Mouse (Mus musculus) intestine, embryonic 16.5 days (tissue): ENCODE data around the gene Nbea. TPM values are rescaled to one million over a fixed set of nuclear protein-coding genes. Genes with fewer than 3 reads are reported as not detected.

Experiments
- ATAC-seq: fragments of 200-750 bp; cut with Nextera tagmentation; 2 replicates; pipeline ENCODE4 v1.8.0; 2017; ENCODE audit warnings: moderate TSS enrichment, moderate library complexity
- H3K27ac ChIP-seq: fragments of 300-500 bp; sonication (generic); 2 replicates; pipeline ENCODE4 v1.5.1; 2014; ENCODE audit warnings: mild to moderate bottlenecking, low read length
- H3K27me3 ChIP-seq: fragments of 300-500 bp; sonication (generic); replicated peaks from 2 replicates; pipeline ENCODE4 v1.6.1; 2014; ENCODE audit warnings: low read length, control low read depth, mixed read lengths; ENCODE audit not compliant: control insufficient read depth, insufficient read depth
- H3K36me3 ChIP-seq: fragments of 300-500 bp; sonication (generic); 2 replicates; pipeline ENCODE4 v1.6.1; 2014; ENCODE audit warnings: low read length, control low read depth; ENCODE audit not compliant: control insufficient read depth, insufficient read depth
- H3K4me1 ChIP-seq: fragments of 300-500 bp; sonication (generic); 2 replicates; pipeline ENCODE4 v1.6.1; 2014; ENCODE audit warnings: low read length, control low read depth, mixed read lengths; ENCODE audit not compliant: control insufficient read depth, insufficient read depth
- H3K4me2 ChIP-seq: fragments of 300-500 bp; sonication (generic); 2 replicates; pipeline ENCODE4 v1.6.1; 2014; ENCODE audit warnings: low read depth, low read length, control low read depth
- H3K4me3 ChIP-seq: fragments of 300-500 bp; sonication (generic); 2 replicates; pipeline ENCODE4 v1.5.1; 2014; ENCODE audit warnings: mild to moderate bottlenecking, low read length
- H3K9ac ChIP-seq: fragments of 300-500 bp; sonication (generic); 2 replicates; pipeline ENCODE4 v1.6.1; 2014; ENCODE audit warnings: low read depth, low read length
- H3K9me3 ChIP-seq: fragments of 300-500 bp; sonication (generic); 2 replicates; pipeline ENCODE4 v1.6.1; 2016; ENCODE audit warnings: low read length, control low read depth; ENCODE audit not compliant: control insufficient read depth
- WGBS: fragments of 180-500 bp; shearing (Covaris S2); extraction: QIAGEN DNeasy Blood & Tissue Kit; methylation state at CpG from one replicate; pipeline ENCODE4 v1.1.7; 2014; 5-methylcytosine and 5-hydroxymethylcytosine counted together
- polyA plus RNA-seq: library from polyadenylated mRNA; unstranded; fragments of >200 nt; fragmentation: Nextera tagmentation; extraction: Ambion mirVana; gene quantifications from 2 replicates; pipeline ENCODE4 v1.2.1, GENCODE M21; 2015

Nbea gene
- polyA plus RNA-seq, 1 experiment from 2014 or later, result 5.6 TPM

GRCm38 (mm10) chr3:55677691-55678090 lies 505.8 kb downstream of the Nbea start:
- WGBS, result 65% methylated on average over 2 of the region's 2 CpGs

GRCm38 (mm10) chr3:55674185-55674584 lies 509.3 kb downstream of the Nbea start:
- Histone ChIP-seq H3K27ac (no peak overlapping the region), H3K36me3 (no peaks in the 10 kb centered on the region), H3K4me1 (no peaks in the 10 kb centered on the region), H3K4me2 (no peak overlapping the region), H3K4me3 (no peak overlapping the region), H3K27me3 (no peaks in the 10 kb centered on the region), H3K9me3 (no peaks in the 10 kb centered on the region), H3K9ac (no peak overlapping the region)
- WGBS, result 81% methylated on average over 7 of the region's 7 CpGs
- ATAC-seq, result no peak

More at GRCm38 (mm10) chr3:55677691-55678090, 505.8 kb downstream of the Nbea start:
- Histone ChIP-seq H3K4me2 (no peak overlapping the region), H3K36me3 (no peaks in the 10 kb centered on the region), H3K27me3 (no peaks in the 10 kb centered on the region), H3K4me3 (no peak overlapping the region), H3K27ac (no peak overlapping the region), H3K4me1 (no peaks in the 10 kb centered on the region), H3K9ac (no peak overlapping the region), H3K9me3 (no peaks in the 10 kb centered on the region)
- no peak for ATAC-seq

- H3K9ac ChIP-seq, result no peak overlapping the region
- H3K4me1 ChIP-seq, result no peaks in the 10 kb centered on the region
- H3K27me3 ChIP-seq, result no peaks in the 10 kb centered on the region
- no peak overlapping the region for H3K27ac ChIP-seq
- H3K4me2 ChIP-seq, result no peak overlapping the region
- 74% methylated on average over 6 of the region's 6 CpGs for WGBS
- no peaks in the 10 kb centered on the region for H3K36me3 ChIP-seq
- H3K9me3 ChIP-seq, result no peaks in the 10 kb centered on the region
- no peak overlapping the region for H3K4me3 ChIP-seq
- ATAC-seq, result no peak
These were observed 516.5 kb downstream of the Nbea start for GRCm38 (mm10) chr3:55667048-55667447.

GRCm38 (mm10) chr3:55665928-55666327 lies 517.6 kb downstream of the Nbea start:
- no peak overlapping the region for H3K9ac ChIP-seq
- H3K36me3 ChIP-seq, result no peaks in the 10 kb centered on the region
- H3K4me2 ChIP-seq, result no peak overlapping the region
- no peaks in the 10 kb centered on the region for H3K9me3 ChIP-seq
- ATAC-seq, result no peak
- 54% methylated on average over 5 of the region's 5 CpGs for WGBS
- no peaks in the 10 kb centered on the region for H3K4me1 ChIP-seq
- no peak overlapping the region for H3K4me3 ChIP-seq
- no peaks in the 10 kb centered on the region for H3K27me3 ChIP-seq
- H3K27ac ChIP-seq, result no peak overlapping the region

GRCm38 (mm10) chr3:55664713-55665112 lies 518.8 kb downstream of the Nbea start:
- Histone ChIP-seq H3K27me3 (no peaks in the 10 kb centered on the region), H3K9me3 (no peaks in the 10 kb centered on the region), H3K4me2 (no peak overlapping the region), H3K36me3 (no peaks in the 10 kb centered on the region), H3K4me1 (no peaks in the 10 kb centered on the region), H3K4me3 (no peak overlapping the region), H3K27ac (no peak overlapping the region), H3K9ac (no peak overlapping the region)
- 84% methylated on average over 3 of the region's 3 CpGs for WGBS
- no peak for ATAC-seq

GRCm38 (mm10) chr3:55661678-55662445 lies 521.6 kb downstream of the Nbea start:
- no peak overlapping the region for H3K4me2 ChIP-seq
- no peak overlapping the region for H3K9ac ChIP-seq
- no peaks in the 10 kb centered on the region for H3K9me3 ChIP-seq
- WGBS, result 57% methylated on average over 9 of the region's 9 CpGs
- no peak overlapping the region for H3K4me3 ChIP-seq
- H3K27ac ChIP-seq, result no peak overlapping the region
- no peaks in the 10 kb centered on the region for H3K4me1 ChIP-seq
- no peaks in the 10 kb centered on the region for H3K36me3 ChIP-seq
- ATAC-seq, result no peak
- H3K27me3 ChIP-seq, result no peaks in the 10 kb centered on the region

- no peaks in the 10 kb centered on the region for H3K4me1 ChIP-seq
- no peak overlapping the region for H3K9ac ChIP-seq
- H3K27ac ChIP-seq, result no peak overlapping the region
- no peak overlapping the region for H3K4me3 ChIP-seq
- 90% methylated on average over 10 of the region's 10 CpGs for WGBS
- H3K36me3 ChIP-seq, result no peaks in the 10 kb centered on the region
- no peaks in the 10 kb centered on the region for H3K9me3 ChIP-seq
- ATAC-seq, result no peak
- H3K4me2 ChIP-seq, result no peak overlapping the region
- H3K27me3 ChIP-seq, result no peaks in the 10 kb centered on the region
These were observed 523.2 kb downstream of the Nbea start for GRCm38 (mm10) chr3:55660261-55660838.

GRCm38 (mm10) chr3:55659558-55660215 lies 523.8 kb downstream of the Nbea start:
- no peak overlapping the region for H3K9ac ChIP-seq
- H3K4me2 ChIP-seq, result no peak overlapping the region
- no peak for ATAC-seq
- no peaks in the 10 kb centered on the region for H3K36me3 ChIP-seq
- no peaks in the 10 kb centered on the region for H3K27me3 ChIP-seq
- no peaks in the 10 kb centered on the region for H3K4me1 ChIP-seq
- 46% methylated on average over 7 of the region's 7 CpGs for WGBS
- no peak overlapping the region for H3K4me3 ChIP-seq
- H3K9me3 ChIP-seq, result no peaks in the 10 kb centered on the region
- H3K27ac ChIP-seq, result no peak overlapping the region

- Histone ChIP-seq H3K9me3 (no peaks in the 10 kb centered on the region), H3K4me3 (no peak overlapping the region), H3K4me1 (no peaks in the 10 kb centered on the region), H3K36me3 (no peaks in the 10 kb centered on the region), H3K27ac (no peak overlapping the region), H3K4me2 (no peak overlapping the region), H3K9ac (no peak overlapping the region), H3K27me3 (no peaks in the 10 kb centered on the region)
- peak; percentile 42 for ATAC-seq
- 61% methylated on average over 2 of the region's 2 CpGs for WGBS
These were observed 531.2 kb downstream of the Nbea start for GRCm38 (mm10) chr3:55652321-55652720.
